Mouse (Mus musculus): Measurements from ENCODE around the gene Pdia3. TPM values are rescaled to one million over a fixed set of nuclear protein-coding genes. Genes with fewer than 3 reads are reported as not detected.
"Not testable (repeated sequence)": the region's sequence is repeated elsewhere in the genome, so short reads cannot be mapped to it uniquely, and the experiment has no call there.

The Pdia3 gene
- polyA plus RNA-seq, 1 experiment = 239 TPM

- Histone ChIP-seq H3K36me3 (ENCODE audit: control insufficient read depth, insufficient read depth, low read length) (no peaks in the 10 kb centered on the region), H3K4me3 (ENCODE audit: insufficient read depth, low read depth, low read length) (no peak overlapping the region), H3K27me3 (replicated peaks; ENCODE audit: control insufficient read depth, insufficient read depth, low read length) (no peaks in the 10 kb centered on the region), H3K27ac (ENCODE audit: insufficient read depth, low read depth, low read length) (no peak overlapping the region), H3K4me1 (ENCODE audit: control insufficient read depth, insufficient read depth, low read length) (no peaks in the 10 kb centered on the region)
- no peak for DNase-seq
- WGBS = 96% methylated on average over 3 of the region's 3 CpGs
- TF ChIP-seq POLR2A (IDR thresholded peaks at IDR 0.05; ENCODE audit: low read depth, low read length) (no peak), CTCF (conservative IDR thresholded peaks at IDR 0.05; ENCODE audit: insufficient read depth, insufficient read length, low read depth, low read length) (no peak)
These were observed 64.1 kb downstream of the Pdia3 start for GRCm38 (mm10) chr2:121477491-121478266.

- no peaks in the 10 kb centered on the region for H3K27me3 ChIP-seq (replicated peaks; ENCODE audit: control insufficient read depth, insufficient read depth, low read length)
- TF ChIP-seq CTCF (conservative IDR thresholded peaks at IDR 0.05; ENCODE audit: insufficient read depth, insufficient read length, low read depth, low read length) (peak; percentile 78), POLR2A (IDR thresholded peaks at IDR 0.05; ENCODE audit: low read depth, low read length) (no peak)
- WGBS = 44% methylated on average over 3 of the region's 3 CpGs
- no peaks in the 10 kb centered on the region for H3K4me1 ChIP-seq (ENCODE audit: control insufficient read depth, insufficient read depth, low read length)
- no peak overlapping the region for H3K4me3 ChIP-seq (ENCODE audit: insufficient read depth, low read depth, low read length)
- no peak overlapping the region for H3K27ac ChIP-seq (ENCODE audit: insufficient read depth, low read depth, low read length)
- DNase-seq = peak; percentile 42
- H3K36me3 ChIP-seq (ENCODE audit: control insufficient read depth, insufficient read depth, low read length) = no peaks in the 10 kb centered on the region
These were observed 66.9 kb downstream of the Pdia3 start for GRCm38 (mm10) chr2:121480498-121480897.

GRCm38 (mm10) chr2:121480916-121481315 is 67.3 kb downstream of the Pdia3 start:
- H3K4me3 ChIP-seq (ENCODE audit: insufficient read depth, low read depth, low read length); H3K36me3 ChIP-seq (ENCODE audit: control insufficient read depth, insufficient read depth, low read length); H3K27ac ChIP-seq (ENCODE audit: insufficient read depth, low read depth, low read length); H3K27me3 ChIP-seq (replicated peaks; ENCODE audit: control insufficient read depth, insufficient read depth, low read length); DNase-seq; H3K4me1 ChIP-seq (ENCODE audit: control insufficient read depth, insufficient read depth, low read length): not testable (repeated sequence)
- WGBS = 82% methylated on average over 13 of the region's 13 CpGs

GRCm38 (mm10) chr2:121483576-121483975 is 70.0 kb downstream of the Pdia3 start:
- H3K4me3 ChIP-seq (ENCODE audit: insufficient read depth, low read depth, low read length) = no peak overlapping the region
- 48% methylated on average over 8 of the region's 8 CpGs for WGBS
- H3K4me1 ChIP-seq (ENCODE audit: control insufficient read depth, insufficient read depth, low read length) = no peaks in the 10 kb centered on the region

GRCm38 (mm10) chr2:121484403-121484802 is 70.8 kb downstream of the Pdia3 start:
- not testable (repeated sequence) for H3K4me3 ChIP-seq (ENCODE audit: insufficient read depth, low read depth, low read length); H3K27ac ChIP-seq (ENCODE audit: insufficient read depth, low read depth, low read length); DNase-seq; H3K36me3 ChIP-seq (ENCODE audit: control insufficient read depth, insufficient read depth, low read length); H3K4me1 ChIP-seq (ENCODE audit: control insufficient read depth, insufficient read depth, low read length); H3K27me3 ChIP-seq (replicated peaks; ENCODE audit: control insufficient read depth, insufficient read depth, low read length)
- WGBS = 96% methylated on average over 2 of the region's 2 CpGs

More at GRCm38 (mm10) chr2:121483576-121483975, 70.0 kb downstream of the Pdia3 start:
- H3K36me3 ChIP-seq (ENCODE audit: control insufficient read depth, insufficient read depth, low read length) = no peaks in the 10 kb centered on the region
- TF ChIP-seq POLR2A (IDR thresholded peaks at IDR 0.05; ENCODE audit: low read depth, low read length) (no peak), CTCF (conservative IDR thresholded peaks at IDR 0.05; ENCODE audit: insufficient read depth, insufficient read length, low read depth, low read length) (no peak)
- H3K27me3 ChIP-seq (replicated peaks; ENCODE audit: control insufficient read depth, insufficient read depth, low read length) = no peaks in the 10 kb centered on the region
- no peak overlapping the region for H3K27ac ChIP-seq (ENCODE audit: insufficient read depth, low read depth, low read length)
- no peak for DNase-seq

Other genes starting within 250 kb of the Pdia3 start
- 25.8 and 29.7 TPM in 2 replicates for gene Tubgcp4, start 243.1 kb upstream of the Pdia3 start, polyA plus RNA-seq (2012; rRNA removed)
- 4.8 and 5.8 TPM in 2 replicates for gene Zscan29, start 242.7 kb upstream of the Pdia3 start, polyA plus RNA-seq (2012; rRNA removed)
- 16.3 and 18.5 TPM in 2 replicates for gene Trp53bp1, start 142.4 kb upstream of the Pdia3 start, polyA plus RNA-seq (2012; rRNA removed)
- gene Map1a, start 124.2 kb upstream of the Pdia3 start, polyA plus RNA-seq (2012; rRNA removed) = 1.1 and 1.3 TPM in 2 replicates
- 41.5 and 56.7 TPM in 2 replicates for gene Ppip5k1, start 58.4 kb upstream of the Pdia3 start, polyA plus RNA-seq (2012; rRNA removed)
- 107 and 124 TPM in 2 replicates for gene Ckmt1, start 56.1 kb upstream of the Pdia3 start, polyA plus RNA-seq (2012; rRNA removed)
- gene Strc, start 26.6 kb upstream of the Pdia3 start, polyA plus RNA-seq (2012; rRNA removed) = not detected in 2 replicates
- 1.0 and 1.7 TPM in 2 replicates for gene Catsper2, start within 50 bp of the Pdia3 start, polyA plus RNA-seq (2012; rRNA removed)
- gene Ell3, start 30.5 kb downstream of the Pdia3 start, polyA plus RNA-seq (2012; rRNA removed) = 17.2 and 17.8 TPM in 2 replicates
- gene Serf2, start 35.4 kb downstream of the Pdia3 start, polyA plus RNA-seq (2012; rRNA removed) = 392 and 400 TPM in 2 replicates
- gene Hypk, start 39.5 kb downstream of the Pdia3 start, polyA plus RNA-seq (2012; rRNA removed) = 6.4 and 6.5 TPM in 2 replicates
- 0.44 and 0.54 TPM in 2 replicates for gene Serinc4, start 43.0 kb downstream of the Pdia3 start, polyA plus RNA-seq (2012; rRNA removed)
- gene Mfap1b, start 60.3 kb downstream of the Pdia3 start, polyA plus RNA-seq (2012; rRNA removed) = 3.3 and 4.9 TPM in 2 replicates
- gene Mfap1a, start 92.9 kb downstream of the Pdia3 start, polyA plus RNA-seq (2012; rRNA removed) = 3.3 and 5.6 TPM in 2 replicates
- gene Wdr76, start 92.9 kb downstream of the Pdia3 start, polyA plus RNA-seq (2012; rRNA removed) = 2.0 TPM in 2 replicates

Data from kidney, adult 2 months (tissue).